Mouse (Mus musculus): ENCODE measurements at regions not wholly inside any gene's neighbourhood (a gene's known extent, or its start where the extent isn't known, plus 50 kb on each side); places are given as distances from the start of the nearest gene placed in this dataset.

GRCm38 (mm10) chr4:127849306-127849705 is 121.4 kb downstream of the CK137956 start:
- Histone ChIP-seq H3K4me1 (ENCODE audit: control insufficient read depth in 1 of 2, insufficient read depth in 2 of 2) (no peaks in the 10 kb centered on the region), H3K79me2 (replicated peaks; ENCODE audit: control insufficient read depth, extremely low read depth, insufficient read depth, poor library complexity, severe bottlenecking) (no peaks in the 10 kb centered on the region), H3K4me3 (replicated peaks in 1 of 3; ENCODE audit: low read depth in 2 of 3, low read length in 2 of 3, poor library complexity in 1 of 3) (no peak overlapping the region), H3K4me2 (ENCODE audit: insufficient read depth, low read depth, poor library complexity, severe bottlenecking) (no peak overlapping the region), H3K27ac (ENCODE audit: insufficient read depth, low read depth) (no peak overlapping the region), H3K27me3 (replicated peaks) (no peaks in the 10 kb centered on the region), H3K9me3 (replicated peaks; ENCODE audit: low read length) (peaks cover 78% of the 10 kb centered on the region), H3K36me3 (replicated peaks in 1 of 2; ENCODE audit: control insufficient read depth in 1 of 2, insufficient read depth in 1 of 2, low read length in 1 of 2) (no peaks in the 10 kb centered on the region), H3K9ac (ENCODE audit: insufficient read depth, low read depth) (no peak overlapping the region)
- dilution Hi-C loops (cut with MboI; ENCODE audit: extremely low pct_ligation_motif_present, extremely low pct_unique_long_range_greater_than_20kb, low sequenced_read_pairs) (no loop called here), in situ Hi-C loops (cut with MboI; ENCODE audit: low pct_ligation_motif_present, low pct_unique_long_range_greater_than_20kb, low sequenced_read_pairs) (no loop called here)
- DNase-seq (ENCODE audit: extremely low read depth), result no peak
- no peak for TF ChIP-seq E2F4 (IDR thresholded peaks at IDR 0.05; ENCODE audit: insufficient replicate concordance, low read depth, low read length)
- TF ChIP-seq KAT2A (IDR thresholded peaks at IDR 0.05; ENCODE audit: insufficient replicate concordance, low read length), result no peak

GRCm38 (mm10) chr4:127846321-127846720 is 124.4 kb downstream of the CK137956 start:
- Histone ChIP-seq H3K4me2 (ENCODE audit: insufficient read depth, low read depth, poor library complexity, severe bottlenecking) (no peak overlapping the region), H3K4me1 (ENCODE audit: control insufficient read depth in 1 of 2, insufficient read depth in 2 of 2) (no peaks in the 10 kb centered on the region), H3K27ac (ENCODE audit: insufficient read depth, low read depth) (no peak overlapping the region), H3K36me3 (replicated peaks in 1 of 2; ENCODE audit: control insufficient read depth in 1 of 2, insufficient read depth in 1 of 2, low read length in 1 of 2) (no peaks in the 10 kb centered on the region), H3K4me3 (replicated peaks in 1 of 3; ENCODE audit: low read depth in 2 of 3, low read length in 2 of 3, poor library complexity in 1 of 3) (no peak overlapping the region), H3K9me3 (replicated peaks; ENCODE audit: low read length) (peaks cover 75% of the 10 kb centered on the region), H3K27me3 (replicated peaks) (no peaks in the 10 kb centered on the region), H3K79me2 (replicated peaks; ENCODE audit: control insufficient read depth, extremely low read depth, insufficient read depth, poor library complexity, severe bottlenecking) (no peaks in the 10 kb centered on the region), H3K9ac (ENCODE audit: insufficient read depth, low read depth) (no peak overlapping the region)
- dilution Hi-C loops (cut with MboI; ENCODE audit: extremely low pct_ligation_motif_present, extremely low pct_unique_long_range_greater_than_20kb, low sequenced_read_pairs) (no loop called here), in situ Hi-C loops (cut with MboI; ENCODE audit: low pct_ligation_motif_present, low pct_unique_long_range_greater_than_20kb, low sequenced_read_pairs) (no loop called here)
- TF ChIP-seq USF1 (IDR thresholded peaks at IDR 0.05; ENCODE audit: low read depth, low read length) (no peak), HCFC1 (IDR thresholded peaks at IDR 0.05; ENCODE audit: low read depth, low read length) (no peak), CHD1 (IDR thresholded peaks at IDR 0.05; ENCODE audit: low read depth, low read length) (no peak), EP300 (IDR thresholded peaks at IDR 0.05; ENCODE audit: low read length) (no peak), MYC (IDR thresholded peaks at IDR 0.05; ENCODE audit: low read depth, low read length) (no peak), MAX (IDR thresholded peaks at IDR 0.05; ENCODE audit: low read length) (no peak), GABPA (IDR thresholded peaks at IDR 0.05; ENCODE audit: insufficient replicate concordance, low read depth, low read length) (no peak), UBTF (IDR thresholded peaks at IDR 0.05; ENCODE audit: low read depth, low read length) (no peak), MAFK (IDR thresholded peaks at IDR 0.05; ENCODE audit: insufficient replicate concordance, low read length) (no peak), NRF1 (IDR thresholded peaks at IDR 0.05; ENCODE audit: low read depth, low read length) (no peak), JUN (IDR thresholded peaks at IDR 0.05; ENCODE audit: insufficient read depth, low read depth, low read length) (no peak), BHLHE40 (IDR thresholded peaks at IDR 0.05; ENCODE audit: low read depth, low read length) (no peak), ETS1 (conservative IDR thresholded peaks at IDR 0.05; ENCODE audit: low read depth, low read length) (no peak), KAT2A (IDR thresholded peaks at IDR 0.05; ENCODE audit: insufficient replicate concordance, low read length) (no peak)
- no peak for DNase-seq (ENCODE audit: extremely low read depth)

Measured in CH12.LX (cell line).